Mouse (Mus musculus) midbrain, embryonic 12.5 days (tissue): ENCODE data around the gene Igsf8. TPM values are rescaled to one million over a fixed set of nuclear protein-coding genes. Genes with fewer than 3 reads are reported as not detected.

ENCODE experiments used
- ATAC-seq: fragments of 200-750 bp; cut with Nextera tagmentation; 2 replicates; pipeline ENCODE4 v1.8.0; 2017; ENCODE audit warnings: low read depth, moderate TSS enrichment, moderate library complexity; ENCODE audit not compliant: low FRiP score
- H3K27ac ChIP-seq: fragments of 300-500 bp; sonication (generic); replicated peaks from 2 replicates; pipeline ENCODE4 v1.5.1; 2016; ENCODE audit warnings: mild to moderate bottlenecking
- H3K27me3 ChIP-seq: fragments of 300-500 bp; sonication (generic); 2 replicates; pipeline ENCODE4 v1.6.1; 2016; ENCODE audit warnings: mild to moderate bottlenecking
- H3K36me3 ChIP-seq: fragments of 300-500 bp; sonication (generic); 2 replicates; pipeline ENCODE4 v1.6.1; 2016
- H3K4me1 ChIP-seq: fragments of 300-500 bp; sonication (generic); 2 replicates; pipeline ENCODE4 v1.6.1; 2016
- H3K4me2 ChIP-seq: fragments of 300-500 bp; sonication (generic); replicated peaks from 2 replicates; pipeline ENCODE4 v1.6.1; 2016; ENCODE audit warnings: mild to moderate bottlenecking, moderate library complexity
- H3K4me3 ChIP-seq: fragments of 300-500 bp; sonication (generic); 2 replicates; pipeline ENCODE4 v1.5.1; 2016; ENCODE audit warnings: mild to moderate bottlenecking
- H3K9ac ChIP-seq: fragments of 300-500 bp; sonication (generic); replicated peaks from 2 replicates; pipeline ENCODE4 v1.6.1; 2016; ENCODE audit warnings: mild to moderate bottlenecking, moderate library complexity
- H3K9me3 ChIP-seq: fragments of 300-500 bp; sonication (generic); 2 replicates; pipeline ENCODE4 v1.6.1; 2016; ENCODE audit warnings: mild to moderate bottlenecking
- WGBS: fragments of 180-500 bp; shearing (Covaris S2); methylation state at CpG from one replicate; pipeline ENCODE4 v1.1.7; 2016; 5-methylcytosine and 5-hydroxymethylcytosine counted together
- polyA plus RNA-seq: library from polyadenylated mRNA; unstranded; fragments of >200 nt; fragmentation: Nextera tagmentation; extraction: Ambion mirVana; gene quantifications from 2 replicates; pipeline ENCODE4 v1.2.1, GENCODE M21; 2016

Igsf8 gene
- polyA plus RNA-seq, 1 experiment from 2014 or later, result 106 TPM

- Histone ChIP-seq H3K36me3 (no peaks in the 10 kb centered on the region), H3K27me3 (peaks cover 58% of the 10 kb centered on the region), H3K4me2 (peak overlapping the region; percentile 47), H3K9ac (no peak overlapping the region; the same call in 1 of the 2 replicates), H3K4me3 (no peak overlapping the region), H3K27ac (no peak overlapping the region), H3K4me1 (peaks cover 25% of the 10 kb centered on the region), H3K9me3 (no peaks in the 10 kb centered on the region)
- WGBS, result 88% methylated on average over 7 of the region's 7 CpGs
- no peak for ATAC-seq
These were observed 67.0 kb downstream of the Igsf8 start for GRCm38 (mm10) chr1:172328461-172328860.

DNA sequence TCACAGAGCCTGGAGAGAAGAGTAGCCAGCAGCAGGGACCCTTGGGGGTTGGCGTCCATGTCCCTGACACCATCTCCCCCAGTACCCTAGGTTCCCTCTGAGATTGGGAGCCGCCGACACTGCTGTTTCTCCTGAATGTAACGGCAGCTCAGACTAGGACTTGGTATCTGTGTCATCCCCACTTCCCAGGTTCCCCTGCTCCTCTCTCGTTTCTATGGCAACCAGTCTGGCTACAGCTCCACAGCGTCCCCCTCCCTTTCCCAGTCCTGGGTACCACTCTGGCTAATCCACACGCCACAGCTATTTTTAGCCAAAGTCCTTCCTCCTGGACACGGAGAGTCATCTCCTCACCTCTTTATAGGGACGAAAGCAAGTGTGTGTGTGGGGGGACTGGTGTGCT, 67.7 kb downstream of the Igsf8 start, which contains the start of gene Kcnj9:
TSS of gene Kcnj9 (minus strand) at position 188 of the 400 bp plus-strand sequence.
- peak within 1 kb of the TSS; percentile 47 for H3K4me2 ChIP-seq
- peak within 1 kb of the TSS; percentile 44 for H3K9ac ChIP-seq
- H3K27ac ChIP-seq, result peak within 1 kb of the TSS; percentile 46
- no peaks in the 10 kb centered on the region for H3K9me3 ChIP-seq
- ATAC-seq, result peak; percentile 81
- no peaks in the 10 kb centered on the region for H3K36me3 ChIP-seq
- H3K4me1 ChIP-seq, result peaks cover 23% of the 10 kb centered on the region
- 19% methylated on average over 9 of the region's 9 CpGs for whole genome bisulfite sequencing
- H3K27me3 ChIP-seq, result peaks cover 59% of the 10 kb centered on the region
- H3K4me3 ChIP-seq, result peak within 1 kb of the TSS; percentile 27

DNA sequence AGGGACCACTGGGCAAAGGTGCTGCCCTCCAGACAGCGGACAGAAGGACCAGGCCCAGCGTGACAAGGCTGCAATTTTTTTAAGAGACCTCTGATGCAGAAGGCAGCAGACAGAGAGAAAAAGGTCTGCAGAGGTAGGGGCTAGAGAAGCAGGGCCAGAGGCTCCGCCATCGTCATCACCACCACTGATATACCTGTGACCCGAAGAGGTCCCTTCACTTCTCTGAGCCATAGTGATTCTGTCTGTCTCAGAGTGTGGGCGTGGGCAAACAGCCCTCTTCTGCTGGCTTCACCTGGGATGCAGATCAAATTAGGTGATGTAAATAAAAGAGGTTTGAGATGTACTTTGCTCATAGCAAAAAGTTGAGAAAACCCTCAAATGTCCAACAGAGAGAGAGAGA, 68.2 kb downstream of the Igsf8 start:
- peak overlapping the region; percentile 47 for H3K4me2 ChIP-seq
- H3K4me1 ChIP-seq, result peaks cover 18% of the 10 kb centered on the region
- peak overlapping the region; percentile 46 for H3K27ac ChIP-seq
- no peaks in the 10 kb centered on the region for H3K9me3 ChIP-seq
- H3K27me3 ChIP-seq, result peaks cover 63% of the 10 kb centered on the region
- WGBS, result 68% methylated on average over 6 of the region's 6 CpGs
- no peak overlapping the region for H3K4me3 ChIP-seq
- ATAC-seq, result no peak
- no peak overlapping the region for H3K9ac ChIP-seq
- no peaks in the 10 kb centered on the region for H3K36me3 ChIP-seq

DNA sequence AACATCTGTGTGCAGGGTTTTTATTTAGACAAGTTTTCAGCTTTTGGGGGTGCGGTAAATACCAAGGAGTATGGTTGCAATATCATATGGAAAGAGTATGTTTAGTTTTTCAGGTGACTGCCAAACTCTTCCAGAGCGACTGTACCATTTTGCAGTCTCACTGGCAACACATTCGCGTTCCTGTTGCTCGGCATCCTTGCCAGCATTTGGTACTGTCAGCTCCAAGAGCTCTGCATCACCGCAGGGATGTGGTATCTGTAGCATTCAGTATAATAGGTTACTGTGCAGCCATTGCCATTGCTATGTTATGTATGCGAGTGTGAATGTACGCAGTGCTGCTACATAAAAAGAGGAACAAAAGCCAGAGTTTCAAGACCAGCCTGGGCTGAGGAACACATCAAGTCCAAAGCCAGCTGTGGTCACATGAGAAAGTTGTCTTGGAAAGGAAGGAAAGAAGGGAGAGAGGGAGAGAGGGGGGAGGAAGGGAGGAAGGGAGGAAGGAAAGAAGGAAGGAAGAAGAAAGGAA, 70.0 kb downstream of the Igsf8 start:
- Histone ChIP-seq H3K4me3 (no peak overlapping the region), H3K4me2 (no peak overlapping the region), H3K9me3 (no peaks in the 10 kb centered on the region), H3K27me3 (peaks cover 47% of the 10 kb centered on the region), H3K27ac (no peak overlapping the region), H3K36me3 (no peaks in the 10 kb centered on the region), H3K9ac (no peak overlapping the region), H3K4me1 (peaks cover 12% of the 10 kb centered on the region)
- no peak for ATAC-seq
- WGBS, result 77% methylated on average over 8 of the region's 8 CpGs

DNA sequence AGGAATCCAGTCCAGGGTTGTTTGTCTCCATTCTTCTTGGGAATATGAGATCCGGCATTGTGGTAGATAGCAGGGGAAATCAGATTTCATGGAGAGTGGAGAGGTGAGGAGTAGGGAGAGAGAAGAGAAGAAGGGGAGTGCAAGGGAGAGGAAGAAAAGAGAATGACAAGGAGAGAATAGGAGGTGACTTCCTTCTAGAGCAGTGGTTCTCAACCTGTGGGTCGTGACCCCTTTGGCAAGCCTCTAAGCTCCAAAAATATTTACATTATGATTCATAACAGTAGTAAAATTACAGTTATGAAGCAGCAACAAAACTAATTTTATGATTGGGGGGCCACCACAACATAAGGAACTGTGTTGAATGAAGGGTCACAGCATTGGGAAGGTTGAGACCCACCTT, 71.5 kb downstream of the Igsf8 start:
- Histone ChIP-seq H3K36me3 (no peaks in the 10 kb centered on the region), H3K9me3 (no peaks in the 10 kb centered on the region), H3K9ac (no peak overlapping the region), H3K4me1 (peaks cover 12% of the 10 kb centered on the region), H3K4me3 (no peak overlapping the region), H3K4me2 (no peak overlapping the region), H3K27me3 (peaks cover 37% of the 10 kb centered on the region), H3K27ac (no peak overlapping the region)
- WGBS, result 87% methylated on average over 2 of the region's 2 CpGs
- ATAC-seq, result no peak

GRCm38 (mm10) chr1:172333512-172333911, 72.1 kb downstream of the Igsf8 start:
- H3K36me3 ChIP-seq, result no peaks in the 10 kb centered on the region
- 26% methylated on average over 3 of the region's 3 CpGs for WGBS
- ATAC-seq, result no peak
- no peak overlapping the region for H3K4me2 ChIP-seq
- peaks cover 12% of the 10 kb centered on the region for H3K4me1 ChIP-seq
- no peaks in the 10 kb centered on the region for H3K9me3 ChIP-seq
- no peak overlapping the region for H3K9ac ChIP-seq
- no peak overlapping the region for H3K4me3 ChIP-seq
- no peak overlapping the region for H3K27ac ChIP-seq
- peaks cover 36% of the 10 kb centered on the region for H3K27me3 ChIP-seq

DNA sequence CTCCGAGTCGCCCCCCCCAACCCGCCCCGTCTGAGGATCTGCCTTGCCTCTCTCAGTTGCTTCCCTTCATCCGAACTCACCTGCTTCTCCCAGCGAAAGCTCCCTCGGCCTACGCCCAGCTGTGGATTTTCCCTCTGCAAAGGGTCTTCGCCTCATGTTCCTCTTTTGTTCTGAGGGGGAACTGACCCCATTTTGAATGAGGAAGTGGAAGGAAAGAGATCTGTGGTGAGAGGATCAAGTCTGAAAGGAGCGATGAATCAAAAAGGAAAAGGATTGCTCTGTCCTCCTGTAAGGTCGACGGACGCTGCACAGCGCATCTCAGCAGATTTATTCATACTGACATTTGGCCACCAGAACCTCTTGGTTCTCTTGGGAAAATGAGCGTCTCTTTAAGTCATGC, 74.4 kb downstream of the Igsf8 start:
- ATAC-seq, result no peak
- Histone ChIP-seq H3K9ac (no peak overlapping the region), H3K36me3 (no peaks in the 10 kb centered on the region), H3K4me1 (peaks cover 6% of the 10 kb centered on the region), H3K27ac (no peak overlapping the region), H3K27me3 (peaks cover 25% of the 10 kb centered on the region), H3K4me2 (no peak overlapping the region), H3K9me3 (no peaks in the 10 kb centered on the region), H3K4me3 (no peak overlapping the region)
- 75% methylated on average over 15 of the region's 15 CpGs for WGBS

DNA sequence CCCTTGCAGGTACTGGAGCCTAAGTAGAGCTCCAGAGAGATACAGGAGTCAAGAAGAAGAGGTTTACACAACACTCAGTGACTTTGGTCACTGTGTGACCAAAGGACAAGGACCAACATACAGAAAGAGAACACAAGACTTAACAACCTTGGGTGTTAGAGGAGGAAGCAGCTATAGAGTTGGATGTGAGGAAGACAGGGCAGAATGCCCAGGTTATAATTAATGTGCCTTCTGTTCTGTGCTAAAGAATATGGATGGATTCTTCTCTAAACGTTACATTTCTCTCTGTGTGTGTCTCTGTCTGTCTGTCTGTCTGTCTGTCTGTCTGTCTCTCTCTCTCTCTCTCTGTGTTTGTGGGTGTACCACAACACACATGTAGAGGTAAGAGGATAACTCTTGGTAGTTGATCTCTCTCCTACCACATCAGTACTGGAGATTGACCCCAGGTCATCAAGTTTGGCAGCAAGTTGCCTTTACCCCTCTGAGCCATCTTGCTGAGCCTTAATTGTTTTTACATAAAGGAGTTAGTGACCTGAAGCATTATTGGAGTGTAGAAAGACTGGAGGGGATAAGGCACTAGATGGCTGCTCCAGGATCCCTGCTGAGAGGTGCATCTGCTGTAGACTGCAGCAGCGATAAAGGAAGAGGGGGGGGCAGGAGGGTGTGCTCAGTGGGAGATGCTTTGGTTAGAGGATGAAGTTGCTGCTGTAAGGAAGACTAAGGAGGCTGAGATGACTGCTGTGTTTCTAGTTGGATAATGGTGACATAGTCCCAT, 76.2 kb downstream of the Igsf8 start:
- ATAC-seq, result no peak
- Histone ChIP-seq H3K27ac (no peak overlapping the region), H3K9ac (no peak overlapping the region), H3K27me3 (peaks cover 34% of the 10 kb centered on the region), H3K36me3 (no peaks in the 10 kb centered on the region), H3K4me3 (no peak overlapping the region), H3K9me3 (no peaks in the 10 kb centered on the region), H3K4me2 (no peak overlapping the region), H3K4me1 (peaks cover 18% of the 10 kb centered on the region)
- WGBS, result 43% methylated on average over 2 of the region's 2 CpGs

GRCm38 (mm10) chr1:172340729-172341321, 79.4 kb downstream of the Igsf8 start, which contains the start of gene Kcnj10:
TSS of gene Kcnj10 (plus strand) at chr1:172341210.
- WGBS, result 1% methylated on average over 37 of the region's 38 CpGs
- H3K4me2 ChIP-seq, result peak within 1 kb of the TSS; percentile 72
- no peaks in the 10 kb centered on the region for H3K9me3 ChIP-seq
- H3K9ac ChIP-seq, result peak within 1 kb of the TSS; percentile 50
- H3K27ac ChIP-seq, result peak within 1 kb of the TSS; percentile 58
- ATAC-seq, result peak; percentile 97
- peak within 1 kb of the TSS; percentile 55 for H3K4me3 ChIP-seq
- peaks cover 25% of the 10 kb centered on the region for H3K4me1 ChIP-seq
- peaks cover 30% of the 10 kb centered on the region for H3K27me3 ChIP-seq
- H3K36me3 ChIP-seq, result no peaks in the 10 kb centered on the region

DNA sequence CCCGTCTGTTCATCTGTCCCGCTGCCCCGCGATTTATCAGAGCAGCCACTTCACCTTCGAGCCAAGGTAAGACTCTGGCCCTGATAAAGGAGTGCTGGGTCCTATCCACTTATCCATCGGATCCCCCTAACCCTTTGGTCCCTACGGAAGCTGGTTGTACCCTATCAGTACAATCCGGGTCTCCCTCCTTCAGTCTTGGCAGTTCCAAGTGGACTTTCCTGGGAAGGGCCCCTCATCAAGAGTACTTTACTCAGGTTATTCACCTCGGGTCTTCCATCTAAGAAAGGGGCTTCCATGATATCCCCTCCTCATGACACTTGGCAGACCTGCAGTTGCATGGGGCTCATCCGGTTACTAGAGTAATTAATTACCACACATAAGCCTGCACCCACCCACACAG, 79.9 kb downstream of the Igsf8 start:
- WGBS, result 18% methylated on average over 10 of the region's 10 CpGs

GRCm38 (mm10) chr1:172342729-172343128, 81.3 kb downstream of the Igsf8 start:
- H3K9me3 ChIP-seq, result no peaks in the 10 kb centered on the region
- no peaks in the 10 kb centered on the region for H3K36me3 ChIP-seq
- WGBS, result 96% methylated on average over 3 of the region's 3 CpGs
- peaks cover 25% of the 10 kb centered on the region for H3K4me1 ChIP-seq
- no peak overlapping the region for H3K4me3 ChIP-seq
- peaks cover 28% of the 10 kb centered on the region for H3K27me3 ChIP-seq
- peak overlapping the region; percentile 72 for H3K4me2 ChIP-seq
- no peak overlapping the region for H3K9ac ChIP-seq
- H3K27ac ChIP-seq, result no peak overlapping the region
- no peak for ATAC-seq

More for the DNA sequence above, 79.9 kb downstream of the Igsf8 start:
- Histone ChIP-seq H3K4me1 (peaks cover 25% of the 10 kb centered on the region), H3K27me3 (peaks cover 30% of the 10 kb centered on the region), H3K4me3 (peak overlapping the region; percentile 55), H3K36me3 (no peaks in the 10 kb centered on the region), H3K9me3 (no peaks in the 10 kb centered on the region), H3K27ac (no peak overlapping the region), H3K9ac (peak overlapping the region; percentile 50), H3K4me2 (peak overlapping the region; percentile 72)
- no peak for ATAC-seq

DNA sequence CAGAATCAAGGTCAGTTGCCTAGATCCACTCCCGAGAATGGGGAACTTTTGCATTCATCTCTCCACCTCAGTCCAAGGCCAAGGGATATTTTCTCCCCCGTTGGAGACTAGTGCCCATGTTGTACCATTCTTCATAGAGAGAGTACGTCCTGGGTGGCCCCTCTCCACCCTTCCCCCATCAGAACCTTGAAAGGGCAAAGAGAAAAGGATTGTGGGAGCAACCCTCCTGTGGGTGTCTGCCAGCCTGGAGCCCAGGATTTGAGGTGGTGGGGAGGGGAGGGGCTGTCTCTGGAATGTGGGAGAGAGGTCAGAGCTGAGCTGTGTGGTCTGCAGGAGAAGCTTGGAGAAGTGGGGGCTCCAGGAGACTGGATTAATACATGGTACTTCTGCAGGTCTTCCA, 82.5 kb downstream of the Igsf8 start:
- Histone ChIP-seq H3K4me2 (no peak overlapping the region), H3K9me3 (no peaks in the 10 kb centered on the region), H3K27ac (no peak overlapping the region), H3K9ac (no peak overlapping the region), H3K4me1 (peaks cover 30% of the 10 kb centered on the region), H3K4me3 (no peak overlapping the region), H3K27me3 (peaks cover 22% of the 10 kb centered on the region), H3K36me3 (no peaks in the 10 kb centered on the region)
- WGBS, result 54% methylated on average over 3 of the region's 3 CpGs
- no peak for ATAC-seq
